Mouse (Mus musculus): ENCODE measurements around the gene Twnk.

DNA sequence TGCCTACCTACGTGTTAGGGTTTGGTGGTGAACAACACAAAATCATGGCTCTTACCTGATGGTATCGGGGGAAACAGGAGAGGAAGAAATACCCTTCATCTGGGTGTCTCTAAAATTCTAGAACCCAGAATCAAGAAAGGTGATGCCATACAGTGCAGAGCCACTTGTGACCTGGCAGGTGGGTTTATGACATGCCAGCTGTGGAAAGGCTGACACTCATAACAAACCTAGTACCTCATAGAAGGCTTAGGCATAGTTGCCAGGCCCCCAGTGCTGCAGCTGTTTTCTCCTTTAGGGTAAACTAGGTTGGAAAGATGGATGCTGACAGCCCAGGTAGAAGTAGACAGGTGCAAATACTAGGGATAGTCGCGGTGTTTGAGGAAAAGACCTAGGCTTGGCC, 21.0 kb upstream of the Twnk start:
- TF ChIP-seq ZMIZ1 (IDR thresholded peaks at IDR 0.05; ENCODE audit: low read depth, low read length) (no peak), TBP (conservative IDR thresholded peaks at IDR 0.05; ENCODE audit: low read depth, low read length) (no peak), CHD1 (IDR thresholded peaks at IDR 0.05; ENCODE audit: low read depth, low read length) (no peak), MAFK (IDR thresholded peaks at IDR 0.05; ENCODE audit: insufficient replicate concordance, low read length) (no peak), NELFE (IDR thresholded peaks at IDR 0.05; ENCODE audit: low read depth, low read length) (no peak), TCF12 (IDR thresholded peaks at IDR 0.05; ENCODE audit: low read depth, low read length) (no peak), CTCF (conservative IDR thresholded peaks at IDR 0.05 in 1 of 2, IDR thresholded peaks at IDR 0.05 in 1 of 2; ENCODE audit: low read depth in 2 of 2, low read length in 2 of 2) (no peak), EP300 (IDR thresholded peaks at IDR 0.05; ENCODE audit: low read length) (no peak), ZKSCAN1 (IDR thresholded peaks at IDR 0.05; ENCODE audit: borderline replicate concordance, low read depth, low read length) (no peak), USF2 (conservative IDR thresholded peaks at IDR 0.05; ENCODE audit: low read depth, low read length) (no peak), KAT2A (IDR thresholded peaks at IDR 0.05; ENCODE audit: insufficient replicate concordance, low read length) (no peak)
